21 mouse cellular contexts compared by ENCODE assay signal in genomic region chr16:91701908-91702307, GRCm38 (mm10). TPM values are rescaled to one million over a fixed set of nuclear protein-coding genes. Genes with fewer than 3 reads are reported as not detected.
DNase-seq lines count a peak whose midpoint lies in the region; ATAC-seq and TF ChIP-seq lines count a peak whose summit lies in the region.
"Had no signal": no experiment of that assay in that cellular context is flagged by ENCODE, and none has a peak within 500 bp of the region (broad histone marks: within the 10 kb centered on the region; RNA-seq: fewer than 3 reads in every experiment).

No protein-coding gene starts in this region.

- H3K36me3 ChIP-seq in stomach, postnatal 0 days (ENCODE audit: control insufficient read depth, insufficient read depth, low read length), result peaks cover 11% of the 10 kb centered on the region; the same call in 1 of the 2 replicates
- H3K36me3 ChIP-seq in embryonic facial prominence, embryonic 10.5 days (replicated peaks), result peaks cover 80% of the 10 kb centered on the region

- no peak for TF ChIP-seq CTCF in lung, adult 2 months (IDR thresholded peaks at IDR 0.05; ENCODE audit: insufficient read depth, low read length)
- no peak for TF ChIP-seq CTCF in stomach, postnatal 0 days (IDR thresholded peaks at IDR 0.05; ENCODE audit: low read depth)

- TF ChIP-seq EP300 in stomach, postnatal 0 days (optimal IDR thresholded peaks at IDR 0.05), result no peak

- no peaks in the 10 kb centered on the region for H3K4me1 ChIP-seq in lung, adult 2 months (ENCODE audit: control insufficient read depth, insufficient read depth, low read length)
- H3K4me1 ChIP-seq in stomach, postnatal 0 days (replicated peaks; ENCODE audit: control insufficient read depth, insufficient read depth), result no peaks in the 10 kb centered on the region
- peaks cover 6% of the 10 kb centered on the region; the same call in 1 of the 2 replicates for H3K4me1 ChIP-seq in embryonic facial prominence, embryonic 10.5 days
- H3K4me1 ChIP-seq: forebrain, embryonic 12.5 days; heart, embryonic 10.5 days; hindbrain, embryonic 15.5 days; midbrain, embryonic 12.5 days; neural tube, embryonic 15.5 days had no signal

- H3K27me3 ChIP-seq in stomach, postnatal 0 days (ENCODE audit: control insufficient read depth, insufficient read depth, low read length), result no peaks in the 10 kb centered on the region
- H3K27me3 ChIP-seq in embryonic facial prominence, embryonic 10.5 days (replicated peaks; ENCODE audit: low read depth, poor library complexity, severe bottlenecking), result no peaks in the 10 kb centered on the region
- H3K27me3 ChIP-seq: forebrain, embryonic 12.5 days; hindbrain, embryonic 15.5 days; midbrain, embryonic 12.5 days; neural tube, embryonic 15.5 days had no signal

- no peaks in the 10 kb centered on the region for H3K9me3 ChIP-seq in stomach, postnatal 0 days (ENCODE audit: control insufficient read depth, low read length)
- H3K9me3 ChIP-seq in embryonic facial prominence, embryonic 10.5 days, result no peaks in the 10 kb centered on the region
- H3K9me3 ChIP-seq: forebrain, embryonic 12.5 days; G1E; heart, embryonic 10.5 days; hindbrain, embryonic 15.5 days; midbrain, embryonic 12.5 days; neural tube, embryonic 15.5 days had no signal

- no peak overlapping the region for H3K9ac ChIP-seq in stomach, postnatal 0 days (ENCODE audit: low read length)
- H3K9ac ChIP-seq: forebrain, embryonic 12.5 days; hindbrain, embryonic 15.5 days; midbrain, embryonic 12.5 days; neural tube, embryonic 15.5 days had no signal

- H3K4me2 ChIP-seq in stomach, postnatal 0 days (replicated peaks; ENCODE audit: low read depth), result no peak overlapping the region
- H3K4me2 ChIP-seq: forebrain, embryonic 12.5 days; hindbrain, embryonic 15.5 days; midbrain, embryonic 12.5 days; neural tube, embryonic 15.5 days had no signal

- no peak for TF ChIP-seq POLR2A in lung, adult 2 months (IDR thresholded peaks at IDR 0.05; ENCODE audit: borderline replicate concordance, extremely low read depth, low read depth, low read length)

- H3K27ac ChIP-seq in stomach, postnatal 0 days (replicated peaks), result 0 out of 2 replicates have a peak overlapping the region, but pooled peaks have one; percentile 18
- H3K27ac ChIP-seq in embryonic facial prominence, embryonic 10.5 days (replicated peaks), result no peak overlapping the region
- H3K27ac ChIP-seq: forebrain, embryonic 12.5 days; heart, embryonic 10.5 days; hindbrain, embryonic 15.5 days; macrophage; midbrain, embryonic 12.5 days; neural tube, embryonic 15.5 days had no signal

- WGBS in lung, adult 2 months, result 67% methylated on average over 13 of the region's 13 CpGs
- WGBS in stomach, postnatal 0 days, result 36% methylated on average over 13 of the region's 13 CpGs
- 93% methylated on average over 13 of the region's 13 CpGs for WGBS in embryonic facial prominence, embryonic 10.5 days

- ATAC-seq in stomach, postnatal 0 days (ENCODE audit: low FRiP score, low TSS enrichment), result 0 out of 2 replicates have a peak, but pooled peaks have one; percentile 22
- ATAC-seq: CD4-positive, CD25-positive, alpha-beta regulatory T cell, adult 4 months had no signal

- H3K4me3 ChIP-seq in lung, adult 2 months (replicated peaks; ENCODE audit: extremely low read depth, low read depth, low read length), result no peak overlapping the region
- no peak overlapping the region for H3K4me3 ChIP-seq in stomach, postnatal 0 days (ENCODE audit: low read depth, low read length)
- no peak overlapping the region for H3K4me3 ChIP-seq in embryonic facial prominence, embryonic 10.5 days
- H3K4me3 ChIP-seq: forebrain, embryonic 12.5 days; heart, embryonic 10.5 days; hindbrain, embryonic 15.5 days; layer of hippocampus, adult 2 months; midbrain, embryonic 12.5 days; neural tube, embryonic 15.5 days had no signal

- DNase-seq in heart, adult 11 months, result peak; percentile 86
- DNase-seq in heart, postnatal 4 days, result no peak
- DNase-seq in lung, adult 18-20 months, result peak; percentile 26 to 38
- no peak for DNase-seq in lung, adult 2 months
- peak; percentile 43 for DNase-seq in lung, postnatal 14 days
- DNase-seq in stomach, postnatal 0 days (ENCODE audit: low spot score), result no peak
- DNase-seq in right cerebral cortex, postnatal 4 days, result no peak
- no peak for DNase-seq in embryonic facial prominence, embryonic 10.5 days (ENCODE audit: low spot score)
- DNase-seq: cerebellum, postnatal 14 days; gastrocnemius, postnatal 36 days; heart, postnatal 10 days; left cerebral cortex, postnatal 4 days had no signal

RNA-seq across cellular contexts. Expression of gene Donson, which starts 13.3 kb away (rescaled TPM):
- 10 to 100 TPM; 15.5 to 15.7 TPM for total RNA-seq in heart, postnatal 4 days (2021)
- 5.5 and 6.6 TPM in 2 replicates for polyA plus RNA-seq in lung, adult 2 months (2012; rRNA removed)
- polyA plus RNA-seq in stomach, postnatal 0 days (2015; fragmentation: Nextera tagmentation; extraction: Ambion mirVana), result 5.4 TPM in 2 replicates
- polyA plus RNA-seq in embryonic facial prominence, embryonic 10.5 days (2016; fragmentation: Nextera tagmentation; extraction: Ambion mirVana), result 31.9 and 37.5 TPM in 2 replicates

RNA-seq across cellular contexts. Expression of gene Cryzl1, which starts 26.9 kb away (rescaled TPM):
- 10 to 100 TPM; 29.7 to 31.2 TPM for total RNA-seq in heart, postnatal 4 days (2021)
- polyA plus RNA-seq in lung, adult 2 months (2012; rRNA removed), result 22.3 and 29.8 TPM in 2 replicates
- 45.2 and 45.3 TPM in 2 replicates for polyA plus RNA-seq in stomach, postnatal 0 days (2015; fragmentation: Nextera tagmentation; extraction: Ambion mirVana)
- 60.0 and 63.7 TPM in 2 replicates for polyA plus RNA-seq in embryonic facial prominence, embryonic 10.5 days (2016; fragmentation: Nextera tagmentation; extraction: Ambion mirVana)

RNA-seq across cellular contexts. Expression of gene Itsn1, which starts 27.2 kb away (rescaled TPM):
- total RNA-seq in heart, postnatal 4 days (2021), result 10 to 100 TPM; 37.9 to 50.7 TPM
- polyA plus RNA-seq in lung, adult 2 months (2012; rRNA removed), result 18.4 and 43.7 TPM in 2 replicates
- 7.8 and 8.7 TPM in 2 replicates for polyA plus RNA-seq in stomach, postnatal 0 days (2015; fragmentation: Nextera tagmentation; extraction: Ambion mirVana)
- polyA plus RNA-seq in embryonic facial prominence, embryonic 10.5 days (2016; fragmentation: Nextera tagmentation; extraction: Ambion mirVana), result 40.1 and 43.5 TPM in 2 replicates

RNA-seq across cellular contexts. Expression of gene Son, which starts 54.6 kb away (rescaled TPM):
- 100 to 1,000 TPM; 234 to 236 TPM for total RNA-seq in heart, postnatal 4 days (2021)
- 144 and 200 TPM in 2 replicates for polyA plus RNA-seq in lung, adult 2 months (2012; rRNA removed)
- polyA plus RNA-seq in stomach, postnatal 0 days (2015; fragmentation: Nextera tagmentation; extraction: Ambion mirVana), result 62.3 and 65.8 TPM in 2 replicates
- 112 and 119 TPM in 2 replicates for polyA plus RNA-seq in embryonic facial prominence, embryonic 10.5 days (2016; fragmentation: Nextera tagmentation; extraction: Ambion mirVana)

RNA-seq across cellular contexts. Expression of gene Gart, which starts 55.2 kb away (rescaled TPM):
- total RNA-seq in heart, postnatal 4 days (2021), result 10 to 100 TPM; 71.2 to 77.2 TPM
- 19.1 and 29.5 TPM in 2 replicates for polyA plus RNA-seq in lung, adult 2 months (2012; rRNA removed)
- 35.7 and 36.4 TPM in 2 replicates for polyA plus RNA-seq in stomach, postnatal 0 days (2015; fragmentation: Nextera tagmentation; extraction: Ambion mirVana)
- 168 and 185 TPM in 2 replicates for polyA plus RNA-seq in embryonic facial prominence, embryonic 10.5 days (2016; fragmentation: Nextera tagmentation; extraction: Ambion mirVana)

Comparison
In these comparisons a context has a peak if more than half of its experiments do, and no peak if none do; other contexts are left out.
1. DNase-seq: peak in heart, adult 11 months (single experiment), lung, adult 18-20 months (2 of 2) and lung, postnatal 14 days (single experiment); none in heart, postnatal 4 days (single experiment), lung, adult 2 months (single experiment), stomach, postnatal 0 days (single experiment), right cerebral cortex, postnatal 4 days (single experiment) and embryonic facial prominence, embryonic 10.5 days (single experiment).